Mouse (Mus musculus) hindbrain, embryonic 13.5 days (tissue): ENCODE measurements around the gene Man2a2. TPM values are rescaled to one million over a fixed set of nuclear protein-coding genes. Genes with fewer than 3 reads are reported as not detected.
A peak's percentile ranks its signal among the peaks of the same experiment; 100 is the strongest.

Source experiments
- ATAC-seq: fragments of 200-750 bp; cut with Nextera tagmentation; 2 replicates; pipeline ENCODE4 v1.8.0; 2017; ENCODE audit warnings: moderate TSS enrichment; ENCODE audit not compliant: low FRiP score
- H3K27ac ChIP-seq: fragments of 300-500 bp; sonication (generic); 2 replicates; pipeline ENCODE4 v1.5.1; 2015; ENCODE audit warnings: inconsistent platforms, mild to moderate bottlenecking, moderate library complexity
- H3K27me3 ChIP-seq: fragments of 300-500 bp; sonication (generic); 2 replicates; pipeline ENCODE4 v1.6.1; 2015; ENCODE audit warnings: mild to moderate bottlenecking, inconsistent platforms
- H3K36me3 ChIP-seq: fragments of 300-500 bp; sonication (generic); 2 replicates; pipeline ENCODE4 v1.6.1; 2015; ENCODE audit warnings: mild to moderate bottlenecking, inconsistent platforms
- H3K4me1 ChIP-seq: fragments of 300-500 bp; sonication (generic); replicated peaks from 2 replicates; pipeline ENCODE4 v1.6.1; 2015; ENCODE audit warnings: inconsistent platforms
- H3K4me2 ChIP-seq: fragments of 300-500 bp; sonication (generic); 2 replicates; pipeline ENCODE4 v1.6.1; 2015; ENCODE audit warnings: inconsistent platforms, mild to moderate bottlenecking, moderate library complexity
- H3K4me3 ChIP-seq: fragments of 300-500 bp; sonication (generic); 2 replicates; pipeline ENCODE4 v1.5.1; 2015; ENCODE audit warnings: mild to moderate bottlenecking, inconsistent platforms
- H3K9ac ChIP-seq: fragments of 300-500 bp; sonication (generic); 2 replicates; pipeline ENCODE4 v1.6.1; 2015; ENCODE audit warnings: mild to moderate bottlenecking, inconsistent platforms
- H3K9me3 ChIP-seq: fragments of 300-500 bp; sonication (generic); 2 replicates; pipeline ENCODE4 v1.6.1; 2016; ENCODE audit warnings: inconsistent platforms
- WGBS: fragments of 180-500 bp; shearing (Covaris S2); methylation state at CpG from one replicate; pipeline ENCODE4 v1.1.7; 2015; 5-methylcytosine and 5-hydroxymethylcytosine counted together
- polyA plus RNA-seq: library from polyadenylated mRNA; unstranded; fragments of >200 nt; fragmentation: Nextera tagmentation; extraction: Ambion mirVana; gene quantifications from 2 replicates; pipeline ENCODE4 v1.2.1, GENCODE M21; 2015

Gene Man2a2
- polyA plus RNA-seq, 1 experiment from 2014 or later = 20.8 TPM

DNA sequence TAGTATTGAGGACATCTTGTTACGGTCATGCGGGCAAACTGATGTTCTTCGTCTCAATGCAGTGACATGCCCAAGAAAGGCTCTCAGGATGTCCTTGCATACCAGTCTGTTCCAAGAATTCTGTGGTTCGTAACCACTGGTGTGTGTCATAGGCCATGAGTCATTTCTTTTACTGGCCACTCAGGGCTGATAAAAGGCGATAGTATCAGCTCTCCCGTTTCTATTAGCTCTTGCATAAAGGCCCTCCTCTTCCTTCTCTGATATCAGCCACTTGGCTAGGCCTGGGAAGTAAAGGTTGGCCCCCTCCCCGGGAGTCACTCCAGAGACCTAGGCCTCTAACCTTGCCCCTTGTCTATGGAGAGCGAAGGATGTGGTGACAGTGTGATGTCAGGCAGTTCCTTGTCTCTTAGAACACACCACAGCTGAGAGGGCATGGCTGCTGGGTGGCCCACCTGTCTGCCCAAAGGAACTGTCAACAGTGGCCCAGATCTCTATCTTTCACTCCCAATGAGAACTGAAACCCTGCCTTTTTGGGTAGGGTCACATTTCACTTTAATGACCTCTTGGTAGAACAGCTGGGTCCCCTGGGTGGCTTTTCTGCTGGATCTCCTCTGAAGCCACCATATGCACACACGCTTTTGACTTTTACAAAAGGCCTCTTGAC is 4.3 kb upstream of the Man2a2 start:
- no peak overlapping the region for H3K4me2 ChIP-seq
- no peaks in the 10 kb centered on the region for H3K27me3 ChIP-seq
- H3K36me3 ChIP-seq = 0 out of 2 replicates have a peak, but pooled peaks cover 4% of the 10 kb centered on the region
- WGBS = 90% methylated on average over 9 of the region's 9 CpGs
- no peak overlapping the region for H3K9ac ChIP-seq
- no peak for ATAC-seq
- H3K4me1 ChIP-seq = peaks cover 5% of the 10 kb centered on the region; the same call in 1 of the 2 replicates
- no peak overlapping the region for H3K27ac ChIP-seq
- no peak overlapping the region for H3K4me3 ChIP-seq
- no peaks in the 10 kb centered on the region for H3K9me3 ChIP-seq

DNA sequence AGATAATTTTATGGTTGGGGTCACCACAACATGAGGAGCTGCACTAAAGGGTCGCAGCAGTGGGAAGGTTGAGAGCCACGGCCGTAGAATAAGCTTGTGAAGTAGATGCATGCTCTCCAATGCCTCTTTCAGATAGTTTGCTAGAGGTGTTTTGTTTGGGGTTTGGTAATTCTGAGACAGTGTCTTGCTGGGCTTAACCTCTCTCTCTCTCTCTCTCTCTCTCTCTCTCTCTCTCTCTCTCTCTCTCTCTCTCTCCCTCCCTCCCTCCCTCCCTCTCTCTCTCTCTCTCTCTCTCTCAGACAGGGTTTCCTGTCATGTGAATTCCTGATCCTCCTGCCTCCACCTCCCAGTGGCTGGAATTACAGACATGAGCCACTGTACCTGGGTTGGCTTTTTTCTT is 3.6 kb upstream of the Man2a2 start:
- Histone ChIP-seq H3K27me3 (no peaks in the 10 kb centered on the region), H3K4me2 (no peak overlapping the region), H3K9ac (no peak overlapping the region), H3K4me1 (peaks cover 11% of the 10 kb centered on the region), H3K4me3 (no peak overlapping the region), H3K9me3 (no peaks in the 10 kb centered on the region), H3K36me3 (0 out of 2 replicates have a peak, but pooled peaks cover 4% of the 10 kb centered on the region), H3K27ac (no peak overlapping the region)
- no peak for ATAC-seq
- WGBS = 94% methylated on average over 3 of the region's 3 CpGs

DNA sequence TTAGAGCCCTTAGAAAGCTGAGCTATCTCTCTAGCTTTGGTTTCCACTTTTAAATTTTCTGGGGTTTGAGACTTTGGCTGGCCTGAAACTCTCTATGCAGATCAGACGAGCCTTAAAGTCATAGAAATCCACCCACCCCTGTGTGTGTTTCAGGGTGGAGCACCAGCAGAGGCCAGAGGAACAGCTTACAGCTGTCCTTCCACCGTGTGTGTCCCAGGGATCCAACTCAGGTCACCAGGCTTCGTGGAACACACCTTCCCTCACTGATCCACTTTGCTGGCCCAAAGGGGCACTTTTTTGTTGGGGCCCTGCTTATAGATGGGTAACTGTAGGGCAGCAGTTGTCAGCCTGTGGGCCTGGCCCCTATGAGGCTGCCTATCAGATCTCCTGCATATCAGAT is 3.1 kb upstream of the Man2a2 start:
- no peak overlapping the region for H3K9ac ChIP-seq
- no peaks in the 10 kb centered on the region for H3K27me3 ChIP-seq
- H3K4me3 ChIP-seq = no peak overlapping the region
- ATAC-seq = no peak
- 0 out of 2 replicates have a peak, but pooled peaks cover 4% of the 10 kb centered on the region for H3K36me3 ChIP-seq
- H3K9me3 ChIP-seq = no peaks in the 10 kb centered on the region
- H3K4me2 ChIP-seq = no peak overlapping the region
- peaks cover 16% of the 10 kb centered on the region for H3K4me1 ChIP-seq
- WGBS = 64% methylated on average over 3 of the region's 3 CpGs
- H3K27ac ChIP-seq = no peak overlapping the region

DNA sequence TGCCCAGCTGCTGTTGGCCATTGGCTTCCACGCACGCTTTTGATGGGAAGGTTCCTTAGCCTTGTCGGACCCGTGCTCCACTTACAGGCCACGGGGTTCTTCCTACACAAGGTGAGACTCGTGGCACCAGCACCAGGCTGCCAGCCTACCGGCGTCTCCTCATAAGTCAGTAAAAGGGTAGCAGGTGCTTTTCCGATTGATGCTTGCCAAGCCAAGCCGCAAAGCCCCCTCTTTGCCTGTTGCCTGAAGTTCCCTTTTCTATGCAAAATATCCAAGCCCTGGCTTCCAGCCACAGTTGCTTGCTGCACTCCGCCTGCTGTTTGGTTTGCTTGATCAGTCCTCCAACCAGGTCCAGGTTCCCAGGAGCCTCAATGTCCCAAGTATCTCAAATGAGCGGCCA is 2.7 kb upstream of the Man2a2 start:
- no peak overlapping the region for H3K27ac ChIP-seq
- peaks cover 20% of the 10 kb centered on the region for H3K4me1 ChIP-seq
- 0 out of 2 replicates have a peak, but pooled peaks cover 4% of the 10 kb centered on the region for H3K36me3 ChIP-seq
- H3K9ac ChIP-seq = no peak overlapping the region
- H3K9me3 ChIP-seq = no peaks in the 10 kb centered on the region
- no peak for ATAC-seq
- H3K27me3 ChIP-seq = no peaks in the 10 kb centered on the region
- H3K4me2 ChIP-seq = no peak overlapping the region
- WGBS = 78% methylated on average over 12 of the region's 12 CpGs
- no peak overlapping the region for H3K4me3 ChIP-seq

DNA sequence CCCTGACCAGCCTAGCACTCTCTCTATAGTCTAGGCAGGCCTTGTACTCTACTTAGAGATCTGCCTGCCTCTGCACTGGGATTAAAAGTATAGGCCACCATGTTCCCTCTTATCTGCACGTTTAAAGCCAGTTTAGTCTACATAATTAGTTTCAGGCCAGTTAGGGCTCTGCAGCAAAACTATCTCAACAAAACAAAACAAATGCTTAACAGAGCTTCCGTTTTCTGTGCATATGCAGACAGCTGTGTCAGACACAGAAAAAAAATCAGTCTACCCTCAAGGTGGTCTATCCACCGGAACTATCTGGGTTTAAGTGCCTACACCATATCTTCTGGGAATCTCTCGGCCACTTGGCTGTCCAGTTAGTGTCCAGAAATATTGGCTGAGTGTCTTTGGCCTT is 2.2 kb upstream of the Man2a2 start:
- ATAC-seq = no peak
- Histone ChIP-seq H3K4me3 (no peak overlapping the region), H3K9me3 (no peaks in the 10 kb centered on the region), H3K4me2 (no peak overlapping the region), H3K27ac (no peak overlapping the region), H3K4me1 (peaks cover 24% of the 10 kb centered on the region), H3K36me3 (peaks cover 3% of the 10 kb centered on the region), H3K9ac (no peak overlapping the region), H3K27me3 (no peaks in the 10 kb centered on the region)
- whole genome bisulfite sequencing = 88% methylated on average over 4 of the region's 4 CpGs

DNA sequence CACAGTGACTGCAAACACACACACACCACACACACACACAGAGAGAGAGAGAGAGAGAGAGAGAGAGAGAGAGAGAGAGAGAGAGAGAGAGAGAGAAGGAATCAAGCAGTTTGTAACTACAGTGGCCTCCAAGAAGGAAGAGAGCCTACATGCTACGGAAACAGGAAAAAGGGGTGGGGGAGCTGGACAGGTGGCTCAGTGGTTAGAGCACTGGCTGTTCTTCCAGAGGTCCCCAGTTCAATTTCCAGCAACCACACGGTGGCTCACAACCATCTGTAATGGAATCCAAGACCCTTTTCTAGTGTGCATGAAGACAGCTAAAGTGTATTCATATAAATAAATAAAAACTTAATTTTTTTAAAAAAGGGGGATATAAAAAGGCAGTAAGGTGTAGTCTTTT is 1.5 kb upstream of the Man2a2 start:
- Histone ChIP-seq H3K4me1 (peaks cover 24% of the 10 kb centered on the region), H3K4me2 (no peak overlapping the region), H3K4me3 (no peak overlapping the region), H3K27me3 (no peaks in the 10 kb centered on the region), H3K9ac (no peak overlapping the region), H3K9me3 (no peaks in the 10 kb centered on the region), H3K27ac (no peak overlapping the region), H3K36me3 (peaks cover 10% of the 10 kb centered on the region)
- ATAC-seq = no peak
- WGBS = 61% methylated on average over 2 of the region's 2 CpGs

DNA sequence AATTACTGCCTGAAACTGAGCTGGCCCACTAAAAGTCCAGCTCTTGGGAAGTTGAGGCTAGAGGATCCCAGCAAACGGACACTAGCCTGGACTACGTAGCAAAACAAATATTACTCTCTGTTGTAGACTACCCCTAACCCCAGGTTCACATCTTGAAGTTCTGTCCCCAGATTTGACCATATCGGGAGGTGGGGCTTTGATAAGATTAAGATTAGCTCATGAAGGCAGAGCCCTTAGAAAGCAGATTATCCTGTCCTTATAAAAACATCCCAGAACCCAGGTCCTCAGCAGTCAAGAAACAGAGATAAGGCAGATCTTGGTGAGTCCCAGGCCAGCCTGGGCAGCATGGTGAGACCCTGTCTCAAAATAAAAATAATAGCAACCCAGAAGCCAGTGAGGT is 991 bp upstream of the Man2a2 start:
- H3K27me3 ChIP-seq = no peaks in the 10 kb centered on the region
- no peaks in the 10 kb centered on the region for H3K9me3 ChIP-seq
- H3K36me3 ChIP-seq = peaks cover 15% of the 10 kb centered on the region
- 87% methylated on average over 3 of the region's 3 CpGs for WGBS
- no peak overlapping the region for H3K4me3 ChIP-seq
- H3K27ac ChIP-seq = no peak overlapping the region
- H3K9ac ChIP-seq = no peak overlapping the region
- ATAC-seq = no peak
- H3K4me2 ChIP-seq = no peak overlapping the region
- peaks cover 24% of the 10 kb centered on the region for H3K4me1 ChIP-seq

DNA sequence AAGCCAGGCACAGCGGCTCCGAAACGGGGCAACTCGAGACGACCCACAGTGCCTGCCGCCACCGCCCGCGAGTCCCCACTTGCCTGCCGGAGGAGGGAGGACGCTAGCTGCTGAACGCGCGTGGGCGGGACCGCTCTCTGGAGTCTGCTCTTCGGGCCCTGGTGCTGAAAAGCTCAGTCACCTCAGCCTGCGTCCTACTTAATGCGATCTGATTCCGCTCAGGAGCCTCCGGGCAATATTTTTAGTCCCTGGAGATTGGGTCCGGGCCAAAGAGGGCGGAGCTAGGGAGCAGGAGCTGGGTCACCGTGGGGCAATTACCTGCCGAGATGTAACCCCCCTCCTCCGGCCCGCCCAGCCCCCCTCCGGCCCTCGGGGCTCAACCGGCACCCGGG is 530 bp downstream of the Man2a2 start:
- Histone ChIP-seq H3K4me1 (peaks cover 19% of the 10 kb centered on the region), H3K27ac (peak overlapping the region; percentile 90), H3K9ac (peak overlapping the region; percentile 93), H3K4me3 (peak overlapping the region; percentile 83), H3K27me3 (no peaks in the 10 kb centered on the region), H3K4me2 (peak overlapping the region; percentile 74), H3K9me3 (no peaks in the 10 kb centered on the region), H3K36me3 (peaks cover 30% of the 10 kb centered on the region)
- 1% methylated on average over 31 of the region's 31 CpGs for WGBS
- peak; percentile 78 for ATAC-seq

DNA sequence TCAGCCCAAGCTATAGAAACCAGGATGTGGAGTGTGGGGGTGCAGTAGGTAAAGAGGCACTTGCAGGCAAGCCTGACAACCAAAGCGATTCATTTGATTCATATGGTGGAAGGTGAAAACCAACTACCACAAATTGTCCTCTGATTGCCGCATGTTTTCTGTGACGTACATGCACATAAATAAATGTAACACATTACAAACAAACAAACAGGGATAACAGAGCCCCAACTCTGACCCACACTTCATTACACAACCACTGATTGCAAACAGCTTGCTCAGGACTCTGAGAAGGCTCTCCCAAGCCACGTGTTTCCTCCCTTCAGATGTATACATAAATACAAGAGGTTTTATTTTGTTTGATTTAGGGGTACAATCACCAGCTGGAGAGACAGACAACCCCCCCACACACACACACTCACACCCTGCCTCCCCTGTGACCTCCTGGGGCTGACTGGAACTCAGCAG is 1.2 kb downstream of the Man2a2 start:
- Histone ChIP-seq H3K27ac (peak overlapping the region; percentile 90), H3K4me3 (peak overlapping the region; percentile 83), H3K36me3 (peaks cover 35% of the 10 kb centered on the region), H3K9ac (peak overlapping the region; percentile 93), H3K27me3 (no peaks in the 10 kb centered on the region), H3K4me2 (peak overlapping the region; percentile 74), H3K4me1 (peaks cover 19% of the 10 kb centered on the region), H3K9me3 (no peaks in the 10 kb centered on the region)
- 50% methylated on average over 4 of the region's 4 CpGs for WGBS
- no peak for ATAC-seq

DNA sequence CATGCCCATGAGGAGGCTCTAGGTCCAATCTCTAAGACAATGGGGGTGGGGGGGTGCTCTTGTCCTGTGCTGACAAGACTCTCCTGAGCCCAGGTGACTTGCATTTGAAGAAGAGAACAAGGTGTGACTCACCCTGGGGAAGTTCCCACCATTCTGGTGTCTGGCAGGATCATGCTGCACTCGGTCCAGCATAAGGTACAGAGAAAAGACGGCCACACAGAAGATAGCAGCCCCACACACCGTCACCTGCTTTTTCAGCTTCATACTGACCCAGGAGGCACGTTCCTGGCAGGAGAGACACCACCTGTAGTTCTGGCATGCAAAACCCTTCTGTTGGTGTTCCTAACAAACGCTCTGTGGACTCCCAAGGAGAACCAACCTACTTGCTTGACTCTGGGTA is 1.7 kb downstream of the Man2a2 start:
- peak overlapping the region; percentile 83 for H3K4me3 ChIP-seq
- peak overlapping the region; percentile 74 for H3K4me2 ChIP-seq
- no peaks in the 10 kb centered on the region for H3K9me3 ChIP-seq
- no peak for ATAC-seq
- H3K27me3 ChIP-seq = no peaks in the 10 kb centered on the region
- peaks cover 41% of the 10 kb centered on the region for H3K36me3 ChIP-seq
- peaks cover 19% of the 10 kb centered on the region for H3K4me1 ChIP-seq
- no peak overlapping the region for H3K27ac ChIP-seq
- 76% methylated on average over 5 of the region's 5 CpGs for WGBS
- H3K9ac ChIP-seq = peak overlapping the region; percentile 93; the same call in 1 of the 2 replicates

DNA sequence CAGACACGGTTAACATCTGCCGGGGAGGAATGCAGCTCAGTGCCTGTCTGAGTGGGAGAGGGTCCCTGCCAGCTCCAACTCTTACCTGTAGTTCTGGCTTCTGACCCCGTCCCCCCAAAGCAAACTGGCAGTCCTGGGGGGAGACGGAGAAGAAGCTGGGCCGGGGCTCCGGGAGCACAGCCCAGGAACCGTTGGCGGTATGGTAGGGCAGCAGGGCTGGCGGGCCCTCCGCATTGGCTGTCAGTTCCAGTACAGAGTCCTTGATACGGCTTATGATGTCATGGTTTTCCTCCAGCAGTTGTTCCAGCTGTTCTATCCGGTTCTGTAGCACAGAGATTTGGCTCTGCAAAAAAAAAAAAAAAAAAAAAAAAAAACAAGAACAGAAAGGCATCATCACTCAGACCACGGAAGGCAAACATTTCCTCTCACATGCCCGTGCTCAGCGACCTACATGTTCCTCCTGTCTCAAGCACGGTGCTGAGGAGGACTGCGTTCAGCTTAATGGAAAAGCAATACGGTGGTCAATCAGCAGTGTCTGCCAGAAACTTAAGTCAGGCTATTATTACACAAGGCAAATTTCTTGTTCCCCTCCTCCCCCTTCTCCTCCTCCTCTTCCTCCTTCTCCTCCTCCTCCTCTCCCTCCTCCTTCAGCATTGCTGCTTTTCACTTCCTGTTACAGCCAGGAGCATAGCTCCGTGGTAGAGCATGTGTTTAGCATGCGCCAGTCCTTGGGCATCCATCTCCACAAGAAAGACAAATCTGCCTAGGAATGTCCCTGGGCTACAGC is 2.3 kb downstream of the Man2a2 start:
- Histone ChIP-seq H3K9me3 (no peaks in the 10 kb centered on the region), H3K4me2 (peak overlapping the region; percentile 74), H3K4me1 (peaks cover 19% of the 10 kb centered on the region), H3K27me3 (no peaks in the 10 kb centered on the region), H3K9ac (peak overlapping the region; percentile 19; the same call in 1 of the 2 replicates), H3K36me3 (peaks cover 47% of the 10 kb centered on the region), H3K27ac (no peak overlapping the region), H3K4me3 (peak overlapping the region; percentile 83; the same call in 1 of the 2 replicates)
- 81% methylated on average over 20 of the region's 20 CpGs for WGBS
- no peak for ATAC-seq

DNA sequence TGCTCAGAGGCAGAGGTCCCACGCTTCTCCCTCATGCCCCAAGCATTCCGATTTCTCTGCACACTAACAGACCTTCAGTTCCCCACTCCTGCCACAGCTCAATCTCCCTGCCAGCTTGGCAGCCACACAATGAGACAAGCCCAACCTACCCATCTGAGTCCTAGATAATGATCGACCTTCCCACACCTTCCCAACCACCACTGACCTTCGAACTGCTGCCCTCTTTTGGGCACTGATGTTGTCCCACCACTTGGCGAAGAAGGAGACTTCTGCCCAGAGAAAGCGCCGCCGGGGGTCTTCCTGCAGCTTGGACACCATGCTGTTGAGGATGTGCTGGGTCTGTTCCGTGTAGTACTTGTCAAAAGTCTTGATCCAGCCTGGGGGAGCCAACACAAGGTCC is 3.2 kb downstream of the Man2a2 start:
- H3K36me3 ChIP-seq = peaks cover 55% of the 10 kb centered on the region
- H3K9ac ChIP-seq = no peak overlapping the region
- no peak for ATAC-seq
- H3K9me3 ChIP-seq = no peaks in the 10 kb centered on the region
- no peaks in the 10 kb centered on the region for H3K27me3 ChIP-seq
- H3K4me1 ChIP-seq = peaks cover 19% of the 10 kb centered on the region
- no peak overlapping the region for H3K4me2 ChIP-seq
- no peak overlapping the region for H3K27ac ChIP-seq
- H3K4me3 ChIP-seq = no peak overlapping the region
- WGBS = 90% methylated on average over 9 of the region's 9 CpGs
